Mouse (Mus musculus) embryonic facial prominence, embryonic 15.5 days (tissue): ENCODE data around the gene Fes. TPM values are rescaled to one million over a fixed set of nuclear protein-coding genes. Genes with fewer than 3 reads are reported as not detected.

Experiments
- ATAC-seq: fragments of 200-750 bp; cut with Nextera tagmentation; 2 replicates; pipeline ENCODE4 v1.8.0; 2017; ENCODE audit warnings: low read depth, moderate TSS enrichment; ENCODE audit not compliant: insufficient number of reproducible peaks, low FRiP score, low TSS enrichment
- H3K27ac ChIP-seq: fragments of 300-500 bp; sonication (generic); replicated peaks from 2 replicates; pipeline ENCODE4 v1.5.1; 2015; ENCODE audit warnings: mild to moderate bottlenecking, inconsistent platforms
- H3K27me3 ChIP-seq: fragments of 300-500 bp; sonication (generic); 2 replicates; pipeline ENCODE4 v1.6.1; 2015; ENCODE audit warnings: inconsistent platforms
- H3K36me3 ChIP-seq: fragments of 300-500 bp; sonication (generic); 2 replicates; pipeline ENCODE4 v1.6.1; 2015; ENCODE audit warnings: mild to moderate bottlenecking, inconsistent platforms
- H3K4me1 ChIP-seq: fragments of 300-500 bp; sonication (generic); 2 replicates; pipeline ENCODE4 v1.6.1; 2015; ENCODE audit warnings: inconsistent platforms
- H3K4me2 ChIP-seq: fragments of 300-500 bp; sonication (generic); replicated peaks from 2 replicates; pipeline ENCODE4 v1.6.1; 2015; ENCODE audit warnings: mild to moderate bottlenecking, inconsistent platforms
- H3K4me3 ChIP-seq: fragments of 300-500 bp; sonication (generic); replicated peaks from 2 replicates; pipeline ENCODE4 v1.5.1; 2015; ENCODE audit warnings: mild to moderate bottlenecking, inconsistent platforms
- H3K9ac ChIP-seq: fragments of 300-500 bp; sonication (generic); 2 replicates; pipeline ENCODE4 v1.6.1; 2015; ENCODE audit warnings: inconsistent platforms
- H3K9me3 ChIP-seq: fragments of 300-500 bp; sonication (generic); replicated peaks from 2 replicates; pipeline ENCODE4 v1.6.1; 2016; ENCODE audit warnings: inconsistent platforms
- WGBS: fragments of 180-500 bp; shearing (Covaris S2); methylation state at CpG from one replicate; pipeline ENCODE4 v1.1.7; 2015; 5-methylcytosine and 5-hydroxymethylcytosine counted together
- polyA plus RNA-seq: library from polyadenylated mRNA; unstranded; fragments of >200 nt; fragmentation: Nextera tagmentation; extraction: Ambion mirVana; gene quantifications from 2 replicates; pipeline ENCODE4 v1.2.1, GENCODE M21; 2015

Gene Fes
- polyA plus RNA-seq = 16.4 and 16.7 TPM in 2 replicates

DNA sequence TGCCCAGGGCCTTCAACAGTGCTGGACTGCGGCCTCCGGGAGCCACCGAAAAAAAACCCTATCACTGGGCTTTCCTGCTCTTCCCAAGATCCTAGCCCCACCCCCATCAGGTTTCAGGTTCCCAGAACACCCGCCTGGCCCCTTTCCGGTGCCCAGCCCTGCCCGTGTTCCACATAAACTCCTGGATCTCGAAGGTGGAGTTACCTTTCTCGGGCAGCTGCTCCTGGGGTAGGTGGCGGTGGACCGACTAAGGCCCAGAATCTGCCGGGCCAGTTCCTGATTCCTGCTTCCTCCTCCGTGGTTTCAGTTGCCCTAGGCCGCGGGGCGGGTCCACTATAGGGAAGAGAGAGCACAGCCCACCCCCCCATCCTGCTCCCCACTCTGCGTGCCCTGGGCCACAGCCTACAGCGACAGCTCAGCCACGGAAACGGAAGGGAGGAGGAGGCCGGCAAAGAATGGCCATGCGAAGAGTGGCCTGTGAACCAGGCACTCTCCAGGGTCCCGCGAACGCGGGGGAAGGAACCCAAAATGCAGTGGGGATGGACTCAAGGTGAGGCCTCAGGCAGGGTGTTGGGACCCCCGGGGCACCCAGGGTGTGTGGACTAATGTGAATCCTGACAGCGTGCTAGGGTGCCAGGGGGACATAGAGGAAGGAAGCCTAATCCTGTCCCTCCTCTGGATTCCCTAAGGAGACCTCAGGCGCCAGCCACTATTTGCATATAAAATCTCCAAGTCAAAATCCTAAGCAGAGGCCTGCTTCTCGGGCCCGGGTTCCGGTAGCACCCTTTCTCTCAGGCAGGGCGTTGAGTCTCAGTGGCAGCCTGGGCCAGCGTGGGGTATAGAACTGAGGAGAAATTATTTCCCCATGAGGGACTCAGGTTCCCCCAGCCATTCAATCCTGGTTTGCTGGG is at the start of gene Fes:
Gene Fes (minus strand): TSS at position 314 of the 911 bp plus-strand sequence.
- H3K9ac ChIP-seq = peak within 1 kb of the TSS; percentile 39; the same call in 1 of the 2 replicates
- H3K4me2 ChIP-seq = peak within 1 kb of the TSS; percentile 49
- H3K27ac ChIP-seq = peak within 1 kb of the TSS; percentile 74
- H3K9me3 ChIP-seq = no peaks in the 10 kb centered on the region
- WGBS = 9% methylated on average over 33 of the region's 33 CpGs
- peak within 1 kb of the TSS; percentile 35 for H3K4me3 ChIP-seq
- H3K27me3 ChIP-seq = no peaks in the 10 kb centered on the region
- H3K4me1 ChIP-seq = peaks cover 29% of the 10 kb centered on the region
- peaks cover 37% of the 10 kb centered on the region for H3K36me3 ChIP-seq
- peak; percentile 47 for ATAC-seq

GRCm38 (mm10) chr7:80436571-80436970 is 48.8 kb upstream of the Fes start:
- Histone ChIP-seq H3K9me3 (no peaks in the 10 kb centered on the region), H3K4me3 (no peak overlapping the region), H3K36me3 (no peaks in the 10 kb centered on the region), H3K27ac (no peak overlapping the region), H3K27me3 (no peaks in the 10 kb centered on the region), H3K4me2 (no peak overlapping the region), H3K9ac (no peak overlapping the region), H3K4me1 (peaks cover 20% of the 10 kb centered on the region)
- WGBS = 84% methylated on average over 7 of the region's 7 CpGs
- ATAC-seq = no peak

- ATAC-seq = no peak
- H3K9ac ChIP-seq = no peak overlapping the region
- H3K9me3 ChIP-seq = no peaks in the 10 kb centered on the region
- H3K4me3 ChIP-seq = no peak overlapping the region
- no peak overlapping the region for H3K27ac ChIP-seq
- H3K36me3 ChIP-seq = no peaks in the 10 kb centered on the region
- no peak overlapping the region for H3K4me2 ChIP-seq
- 76% methylated on average over 3 of the region's 3 CpGs for WGBS
- no peaks in the 10 kb centered on the region for H3K27me3 ChIP-seq
- H3K4me1 ChIP-seq = peaks cover 17% of the 10 kb centered on the region
Observed at GRCm38 (mm10) chr7:80435594-80435993, 47.8 kb upstream of the Fes start.

DNA sequence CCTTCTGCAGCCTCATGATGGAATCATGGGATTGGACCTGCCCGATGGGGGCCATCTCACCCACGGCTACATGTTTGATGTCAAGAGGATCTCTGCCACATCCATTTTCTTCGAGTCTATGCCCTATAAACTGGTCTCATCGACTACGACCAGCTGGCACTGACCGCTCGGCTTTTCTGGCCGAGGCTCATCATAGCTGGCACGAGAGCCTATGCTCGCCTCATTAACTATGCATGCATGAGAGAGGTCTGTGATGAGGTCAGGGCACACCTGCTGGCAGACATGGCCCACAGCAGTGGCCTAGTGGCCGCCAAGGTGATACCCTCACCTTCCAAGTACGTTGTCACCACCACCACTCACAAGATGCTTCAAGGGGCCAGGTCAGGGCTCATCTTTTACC is 41.9 kb upstream of the Fes start:
- H3K27ac ChIP-seq = no peak overlapping the region
- no peak overlapping the region for H3K4me3 ChIP-seq
- H3K4me1 ChIP-seq = no peaks in the 10 kb centered on the region
- H3K9ac ChIP-seq = no peak overlapping the region
- no peak for ATAC-seq
- H3K27me3 ChIP-seq = no peaks in the 10 kb centered on the region
- H3K36me3 ChIP-seq = no peaks in the 10 kb centered on the region
- no peaks in the 10 kb centered on the region for H3K9me3 ChIP-seq
- 91% methylated on average over 12 of the region's 12 CpGs for WGBS
- H3K4me2 ChIP-seq = no peak overlapping the region

- H3K36me3 ChIP-seq = no peaks in the 10 kb centered on the region
- H3K27me3 ChIP-seq = no peaks in the 10 kb centered on the region
- no peak overlapping the region for H3K4me3 ChIP-seq
- no peak overlapping the region for H3K9ac ChIP-seq
- H3K4me2 ChIP-seq = no peak overlapping the region
- no peaks in the 10 kb centered on the region for H3K9me3 ChIP-seq
- no peak for ATAC-seq
- H3K27ac ChIP-seq = no peak overlapping the region
- WGBS = 73% methylated on average over 5 of the region's 5 CpGs
- H3K4me1 ChIP-seq = peaks cover 6% of the 10 kb centered on the region
Observed at GRCm38 (mm10) chr7:80427730-80428129, 40.0 kb upstream of the Fes start.

GRCm38 (mm10) chr7:80426363-80426762 is 38.6 kb upstream of the Fes start:
- H3K36me3 ChIP-seq = no peaks in the 10 kb centered on the region
- H3K9me3 ChIP-seq = no peaks in the 10 kb centered on the region
- H3K4me1 ChIP-seq = peaks cover 6% of the 10 kb centered on the region
- H3K9ac ChIP-seq = no peak overlapping the region
- no peak overlapping the region for H3K4me2 ChIP-seq
- no peak overlapping the region for H3K4me3 ChIP-seq
- ATAC-seq = no peak
- 75% methylated on average over 7 of the region's 7 CpGs for WGBS
- H3K27ac ChIP-seq = no peak overlapping the region
- no peaks in the 10 kb centered on the region for H3K27me3 ChIP-seq

- H3K9ac ChIP-seq = no peak overlapping the region
- no peaks in the 10 kb centered on the region for H3K27me3 ChIP-seq
- ATAC-seq = no peak
- H3K4me1 ChIP-seq = peaks cover 6% of the 10 kb centered on the region
- H3K9me3 ChIP-seq = no peaks in the 10 kb centered on the region
- H3K4me2 ChIP-seq = no peak overlapping the region
- no peak overlapping the region for H3K4me3 ChIP-seq
- H3K36me3 ChIP-seq = no peaks in the 10 kb centered on the region
- 80% methylated on average over 6 of the region's 6 CpGs for WGBS
- H3K27ac ChIP-seq = no peak overlapping the region
Observed at GRCm38 (mm10) chr7:80424722-80425121, 37.0 kb upstream of the Fes start.

- Histone ChIP-seq H3K4me1 (peaks cover 6% of the 10 kb centered on the region), H3K27ac (no peak overlapping the region), H3K9me3 (no peaks in the 10 kb centered on the region), H3K27me3 (no peaks in the 10 kb centered on the region), H3K4me3 (no peak overlapping the region), H3K9ac (no peak overlapping the region), H3K36me3 (no peaks in the 10 kb centered on the region), H3K4me2 (peak overlapping the region; percentile 22)
- WGBS = 21% methylated on average over 20 of the region's 20 CpGs
- no peak for ATAC-seq
Observed at GRCm38 (mm10) chr7:80422759-80423480, 35.2 kb upstream of the Fes start.

DNA sequence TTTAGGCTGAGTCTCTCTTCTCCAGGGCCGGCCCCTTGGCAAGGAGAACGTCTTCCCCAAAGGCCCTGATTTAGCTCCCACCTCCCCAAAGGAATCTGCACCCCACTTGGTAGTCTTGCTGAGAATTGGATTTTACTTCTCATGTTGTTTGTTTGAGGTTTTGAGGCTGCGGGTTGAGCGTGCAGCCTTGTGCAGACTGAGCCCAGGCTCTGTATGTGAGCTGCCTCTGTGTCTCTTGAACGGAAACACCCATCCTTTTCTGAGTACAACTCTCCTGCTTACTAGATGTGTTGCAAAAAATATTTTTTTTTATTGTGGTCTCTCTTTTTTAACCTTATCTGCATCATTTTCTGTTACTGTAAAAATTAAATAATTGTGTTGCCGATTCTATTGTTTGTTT is 33.8 kb upstream of the Fes start:
- Histone ChIP-seq H3K27me3 (no peaks in the 10 kb centered on the region), H3K9me3 (no peaks in the 10 kb centered on the region), H3K4me2 (no peak overlapping the region), H3K9ac (no peak overlapping the region), H3K4me3 (no peak overlapping the region), H3K4me1 (peaks cover 6% of the 10 kb centered on the region), H3K36me3 (no peaks in the 10 kb centered on the region), H3K27ac (no peak overlapping the region)
- WGBS = 78% methylated on average over 6 of the region's 6 CpGs
- ATAC-seq = no peak

- H3K9me3 ChIP-seq = no peaks in the 10 kb centered on the region
- H3K36me3 ChIP-seq = no peaks in the 10 kb centered on the region
- peaks cover 6% of the 10 kb centered on the region for H3K4me1 ChIP-seq
- no peak overlapping the region for H3K4me2 ChIP-seq
- WGBS = 88% methylated on average over 4 of the region's 4 CpGs
- H3K27me3 ChIP-seq = no peaks in the 10 kb centered on the region
- no peak overlapping the region for H3K4me3 ChIP-seq
- no peak overlapping the region for H3K27ac ChIP-seq
- H3K9ac ChIP-seq = no peak overlapping the region
- ATAC-seq = no peak
Observed at GRCm38 (mm10) chr7:80420586-80420985, 32.8 kb upstream of the Fes start.

GRCm38 (mm10) chr7:80419278-80419677 is 31.5 kb upstream of the Fes start:
- Histone ChIP-seq H3K27me3 (no peaks in the 10 kb centered on the region), H3K36me3 (no peaks in the 10 kb centered on the region), H3K4me1 (peaks cover 6% of the 10 kb centered on the region), H3K4me3 (no peak overlapping the region), H3K9me3 (no peaks in the 10 kb centered on the region), H3K27ac (no peak overlapping the region), H3K9ac (no peak overlapping the region), H3K4me2 (no peak overlapping the region)
- 60% methylated on average over 3 of the region's 3 CpGs for WGBS
- no peak for ATAC-seq
